Mouse (Mus musculus) spleen, adult 2 months (tissue): ENCODE results near the gene 5031439G07Rik.

Experiments used
- CTCF ChIP-seq: fragments of 200-500 bp; IDR thresholded peaks from 2 replicates; pipeline ENCODE4 v1.5.1; 2011; ENCODE audit warnings: mild to moderate bottlenecking, inconsistent platforms; ENCODE audit not compliant: insufficient read depth, insufficient read length, insufficient replicate concordance; ENCODE audit errors: extremely low read depth
- POLR2A ChIP-seq: fragments of 200-500 bp; IDR thresholded peaks from 2 replicates; pipeline ENCODE4 v1.6.1; 2011; ENCODE audit warnings: low read depth, low read length, inconsistent platforms

DNA sequence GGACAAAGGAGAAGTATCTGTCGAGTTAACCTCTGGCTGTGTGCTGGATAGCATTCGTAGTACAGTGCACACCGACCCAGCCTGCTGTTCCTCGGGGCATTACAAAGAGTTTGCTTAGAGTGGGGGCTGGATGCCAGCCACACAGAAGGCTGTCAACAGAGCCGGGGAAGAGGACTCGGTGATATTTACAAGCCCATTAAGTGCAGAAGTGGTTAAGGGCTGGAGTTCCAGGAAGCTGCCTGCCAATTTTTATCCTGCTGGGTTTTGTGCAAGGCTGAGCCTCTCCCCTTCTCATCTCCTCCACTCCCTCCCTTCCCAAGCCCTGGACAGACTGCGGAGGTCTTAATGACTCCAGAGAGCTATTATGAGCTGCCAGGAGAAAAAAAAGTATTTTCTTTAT is 90.3 kb downstream of the 5031439G07Rik start:
- TF ChIP-seq CTCF, result no peak
- TF ChIP-seq POLR2A, result no peak
